Mouse (Mus musculus): ENCODE data around the gene Cd7.

- TF ChIP-seq CHD2 (IDR thresholded peaks at IDR 0.05; ENCODE audit: low read depth, low read length) (no peak), HCFC1 (IDR thresholded peaks at IDR 0.05; ENCODE audit: borderline replicate concordance, insufficient read depth, low read length) (no peak)
These were observed 44.5 kb downstream of the Cd7 start for GRCm38 (mm10) chr11:120994741-120995140.

Data from ES-E14 (cell line).